Mouse (Mus musculus) forelimb bud, embryonic 11.5 days (tissue): ENCODE results near the gene Sgpl1.

ENCODE experiments used
- DNase-seq: peaks from one replicate; pipeline ENCODE4 v3.0.0-alpha.2; 2012; ENCODE audit warnings: low read depth, low spot score

Sgpl1 gene

GRCm38 (mm10) chr10:61147157-61148040, at the start of gene Sgpl1:
Gene Sgpl1, minus strand, starts transcription at chr10:61147703.
- peak; percentile 86 for DNase-seq

GRCm38 (mm10) chr10:61195718-61196291, 48.3 kb upstream of the Sgpl1 start:
- no peak for DNase-seq

- no peak for DNase-seq
Measured at GRCm38 (mm10) chr10:61195216-61195615, 47.7 kb upstream of the Sgpl1 start.

GRCm38 (mm10) chr10:61194611-61195010, 47.1 kb upstream of the Sgpl1 start:
- DNase-seq, result no peak

- DNase-seq, result no peak
Measured at GRCm38 (mm10) chr10:61188010-61188409, 40.5 kb upstream of the Sgpl1 start.

- no peak for DNase-seq
Measured at GRCm38 (mm10) chr10:61187001-61187400, 39.5 kb upstream of the Sgpl1 start.

GRCm38 (mm10) chr10:61179927-61180326, 32.4 kb upstream of the Sgpl1 start:
- no peak for DNase-seq

GRCm38 (mm10) chr10:61178687-61179086, 31.2 kb upstream of the Sgpl1 start:
- DNase-seq, result no peak

GRCm38 (mm10) chr10:61177751-61178150, 30.2 kb upstream of the Sgpl1 start:
- no peak for DNase-seq

GRCm38 (mm10) chr10:61176221-61176790, 28.8 kb upstream of the Sgpl1 start:
- no peak for DNase-seq

GRCm38 (mm10) chr10:61175442-61176204, 28.1 kb upstream of the Sgpl1 start:
- peak; percentile 39 for DNase-seq

GRCm38 (mm10) chr10:61174711-61175441, 27.4 kb upstream of the Sgpl1 start:
- DNase-seq, result no peak

GRCm38 (mm10) chr10:61172496-61172895, 25.0 kb upstream of the Sgpl1 start:
- DNase-seq, result no peak

- no peak for DNase-seq
Measured at GRCm38 (mm10) chr10:61171654-61172053, 24.2 kb upstream of the Sgpl1 start, which contains the start of gene Tbata. Gene Tbata, plus strand, starts transcription at chr10:61171954.

- DNase-seq, result no peak
Measured at GRCm38 (mm10) chr10:61168393-61168792, 20.9 kb upstream of the Sgpl1 start.

GRCm38 (mm10) chr10:61167333-61168096, 20.0 kb upstream of the Sgpl1 start:
- no peak for DNase-seq

- no peak for DNase-seq
Measured at GRCm38 (mm10) chr10:61162366-61162765, 14.9 kb upstream of the Sgpl1 start.

- no peak for DNase-seq
Measured at GRCm38 (mm10) chr10:61160671-61161070, 13.2 kb upstream of the Sgpl1 start.

GRCm38 (mm10) chr10:61160089-61160488, 12.6 kb upstream of the Sgpl1 start:
- DNase-seq, result no peak

GRCm38 (mm10) chr10:61158594-61158993, 11.1 kb upstream of the Sgpl1 start:
- DNase-seq, result no peak
